Mouse (Mus musculus) brain, embryonic 18.5 days (tissue): ENCODE measurements around the gene Hspbp1.

ENCODE experiments used
- DNase-seq: peaks from one replicate; pipeline ENCODE4 v3.0.0-alpha.2; 2012; ENCODE audit warnings: low read depth, low spot score

Hspbp1 gene

DNA sequence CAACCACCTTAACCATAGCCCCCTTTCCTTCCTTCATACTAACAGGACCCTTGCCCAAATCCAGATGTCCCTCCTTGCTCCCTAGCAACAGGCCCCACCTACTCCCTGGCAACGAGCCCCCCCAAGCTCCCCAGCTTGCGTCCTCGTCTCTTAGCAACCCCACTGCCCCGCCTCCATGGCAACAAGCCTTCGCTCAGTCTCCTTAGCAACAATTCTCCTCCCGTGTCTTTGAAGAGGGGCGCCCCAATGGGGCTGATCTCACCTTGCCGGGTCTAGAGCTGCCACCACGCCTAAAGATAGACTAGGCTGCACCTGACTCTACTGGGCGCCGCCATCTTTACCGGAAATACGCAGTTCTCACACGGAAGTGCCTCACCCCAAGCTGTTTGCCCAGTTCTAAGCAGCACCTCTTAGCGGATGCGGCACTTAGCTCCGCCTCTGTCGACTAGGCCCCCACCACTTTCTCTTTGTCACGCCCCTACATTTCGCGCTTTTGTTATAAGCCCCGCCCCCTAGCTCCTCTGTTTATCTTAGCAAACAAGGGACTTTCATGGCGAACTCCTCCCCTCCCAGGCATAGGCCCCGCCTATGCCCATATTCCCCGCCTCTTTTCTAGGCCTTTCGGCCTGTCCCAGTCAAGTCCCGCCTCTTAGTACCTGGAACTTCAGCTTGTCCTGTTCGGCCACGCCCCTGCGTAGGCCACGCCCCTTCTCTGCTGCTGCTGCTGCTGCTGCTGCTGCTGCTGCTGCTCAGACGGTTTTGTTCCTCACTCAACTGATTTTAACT lies at the start of gene Hspbp1:
Gene Hspbp1, minus strand, starts transcription at position 437 of the 786 bp plus-strand sequence.
- DNase-seq = peak; percentile 89

DNA sequence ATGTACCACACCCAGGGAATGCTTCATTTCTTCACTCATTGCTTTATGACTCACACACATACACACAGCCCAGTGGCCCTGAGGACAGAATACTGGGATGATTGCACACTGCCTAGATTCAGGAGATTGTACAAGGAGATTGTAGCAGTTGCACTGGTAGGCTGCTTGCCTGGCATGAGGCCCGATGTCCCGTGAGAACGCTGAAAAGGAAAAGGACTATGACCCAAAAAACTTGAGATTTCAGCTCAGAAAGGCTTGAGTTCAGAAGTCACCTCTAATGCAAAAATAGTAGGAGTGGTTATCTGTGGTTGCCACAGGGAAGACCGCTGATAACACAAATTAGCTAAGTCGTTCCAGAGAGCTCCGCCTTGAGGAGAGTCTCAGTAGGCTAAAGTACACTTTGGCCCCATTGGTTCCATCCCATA lies 48.1 kb upstream of the Hspbp1 start:
- DNase-seq = no peak

GRCm38 (mm10) chr7:4731090-4731489 lies 46.2 kb upstream of the Hspbp1 start:
- DNase-seq = no peak

DNA sequence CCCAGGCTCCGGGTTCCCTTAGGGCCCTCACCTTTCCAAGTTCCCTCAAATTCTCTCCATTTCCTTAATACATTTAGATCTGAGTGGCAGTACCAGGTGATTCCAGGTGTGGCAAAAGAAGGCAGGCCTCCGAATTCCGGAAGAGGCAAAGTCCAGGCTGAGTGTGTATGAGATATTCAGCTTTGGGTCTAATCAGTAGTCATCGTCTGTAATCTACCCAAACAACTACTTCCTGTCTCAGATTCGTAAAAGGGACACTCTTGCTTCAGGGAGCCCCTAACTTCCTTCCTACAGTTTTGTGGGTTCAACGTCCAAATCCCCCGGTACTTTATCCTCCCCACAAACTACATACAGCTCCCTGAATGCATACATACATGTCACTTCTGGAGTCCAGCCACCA lies 40.3 kb upstream of the Hspbp1 start, which contains the start of gene Tmem150b:
Gene Tmem150b, minus strand, starts transcription at position 81 of the 400 bp plus-strand sequence.
- DNase-seq = no peak

GRCm38 (mm10) chr7:4724359-4724758 lies 39.5 kb upstream of the Hspbp1 start:
- no peak for DNase-seq

- no peak for DNase-seq
Observed at GRCm38 (mm10) chr7:4723508-4723907, 38.6 kb upstream of the Hspbp1 start.

- no peak for DNase-seq
Observed at GRCm38 (mm10) chr7:4719276-4719675, 34.4 kb upstream of the Hspbp1 start.

GRCm38 (mm10) chr7:4716955-4717354 lies 32.1 kb upstream of the Hspbp1 start:
- no peak for DNase-seq

GRCm38 (mm10) chr7:4712594-4712993 lies 27.7 kb upstream of the Hspbp1 start:
- no peak for DNase-seq

- no peak for DNase-seq
Observed at GRCm38 (mm10) chr7:4705098-4705497, 20.2 kb upstream of the Hspbp1 start.

DNA sequence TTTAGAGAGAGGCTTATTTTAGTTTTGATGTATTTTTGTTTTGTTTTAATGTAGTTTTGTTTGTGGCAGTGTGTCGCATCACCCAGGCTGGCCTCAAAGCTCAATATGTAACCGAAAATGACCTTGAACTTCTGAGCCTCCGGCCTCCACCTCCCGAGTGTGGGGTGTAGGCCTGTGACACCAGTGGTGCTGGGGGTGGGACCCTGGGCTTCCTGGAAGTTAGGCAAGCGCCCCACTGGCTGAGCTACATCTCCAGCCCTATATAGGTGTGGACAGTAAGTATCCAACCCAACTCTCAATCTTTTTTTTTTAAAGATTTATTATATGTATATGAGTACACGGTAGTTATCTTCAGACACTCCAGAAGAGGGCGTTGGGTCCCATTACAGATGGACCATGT lies 18.3 kb upstream of the Hspbp1 start:
- DNase-seq = no peak

DNA sequence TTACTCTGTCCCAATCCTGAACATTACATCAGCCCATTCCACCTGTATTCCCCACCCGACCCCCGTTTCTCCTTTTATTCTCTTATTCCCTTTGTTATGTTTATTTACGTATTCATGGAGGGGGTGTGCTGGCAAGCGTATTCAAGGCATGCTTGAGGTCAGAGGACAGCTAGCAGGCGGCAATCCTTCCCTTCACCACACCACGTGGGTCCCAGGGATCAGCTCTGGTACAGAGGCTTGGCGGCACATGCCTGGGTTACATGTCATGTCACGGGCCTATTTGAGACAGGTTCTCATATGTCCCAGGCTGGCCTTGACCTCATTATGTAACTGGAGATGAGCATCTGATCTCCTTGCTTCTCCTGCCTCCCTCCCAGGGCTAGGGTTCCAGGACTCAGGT lies 17.5 kb upstream of the Hspbp1 start:
- DNase-seq = no peak

GRCm38 (mm10) chr7:4693004-4693403 lies 8.1 kb upstream of the Hspbp1 start:
- DNase-seq = no peak

DNA sequence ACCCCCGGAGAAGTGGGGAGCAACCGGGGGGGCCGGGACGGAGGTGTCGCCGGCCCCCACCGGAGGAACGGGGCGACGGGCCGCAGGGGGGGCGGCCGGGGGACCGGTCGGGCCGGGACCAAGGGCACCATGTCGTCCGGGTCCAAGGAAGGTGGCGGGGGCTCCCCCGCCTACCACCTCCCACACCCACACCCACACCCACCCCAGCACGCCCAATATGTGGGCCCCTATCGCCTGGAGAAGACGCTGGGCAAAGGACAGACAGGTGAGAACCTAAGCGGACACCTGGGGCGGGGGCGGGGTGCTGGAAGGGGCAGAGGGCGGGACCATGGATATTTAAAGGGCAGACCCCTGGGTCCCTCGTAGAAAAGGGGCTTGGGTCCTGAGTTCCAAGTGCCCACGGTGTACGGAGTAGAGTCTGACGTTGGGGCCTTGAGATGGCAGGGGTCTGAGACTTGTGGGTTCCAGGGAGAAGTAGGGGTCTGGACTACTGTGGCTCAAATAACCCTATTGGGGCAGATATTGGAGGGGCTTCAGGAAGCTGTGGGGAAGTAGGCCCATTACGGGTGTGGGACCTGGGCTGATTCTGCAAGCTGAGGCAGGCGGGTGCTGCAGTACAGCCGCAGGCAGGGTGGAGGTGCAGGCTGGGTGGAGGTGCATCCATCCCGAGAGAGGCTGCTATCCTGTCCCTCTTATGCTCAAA lies 6.2 kb upstream of the Hspbp1 start:
- DNase-seq = no peak

- peak; percentile 90 for DNase-seq
Observed at GRCm38 (mm10) chr7:4690387-4690786, 5.5 kb upstream of the Hspbp1 start, which contains the start of gene Brsk1. Gene Brsk1, plus strand, starts transcription at chr7:4690604.

DNA sequence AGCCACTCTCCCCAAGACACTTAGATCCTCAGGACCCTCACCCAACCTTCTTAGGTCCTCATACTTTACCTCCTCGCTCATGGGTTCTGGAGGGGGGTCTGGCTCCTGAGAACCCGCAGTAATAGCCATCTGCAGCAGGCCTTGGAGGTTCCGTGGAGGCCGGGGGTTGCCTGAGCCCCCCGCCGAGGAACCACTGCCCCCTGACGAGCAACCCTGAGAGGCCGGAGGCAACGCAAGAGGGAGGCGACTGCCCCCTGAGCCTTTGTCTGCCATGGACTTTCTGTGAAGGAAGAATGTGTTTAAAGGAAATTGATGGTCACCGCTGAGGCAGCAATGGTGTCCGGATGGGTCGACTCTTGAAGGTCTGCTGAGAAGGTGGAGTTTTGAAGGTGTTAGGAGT lies 665 bp downstream of the Hspbp1 start:
- no peak for DNase-seq

DNA sequence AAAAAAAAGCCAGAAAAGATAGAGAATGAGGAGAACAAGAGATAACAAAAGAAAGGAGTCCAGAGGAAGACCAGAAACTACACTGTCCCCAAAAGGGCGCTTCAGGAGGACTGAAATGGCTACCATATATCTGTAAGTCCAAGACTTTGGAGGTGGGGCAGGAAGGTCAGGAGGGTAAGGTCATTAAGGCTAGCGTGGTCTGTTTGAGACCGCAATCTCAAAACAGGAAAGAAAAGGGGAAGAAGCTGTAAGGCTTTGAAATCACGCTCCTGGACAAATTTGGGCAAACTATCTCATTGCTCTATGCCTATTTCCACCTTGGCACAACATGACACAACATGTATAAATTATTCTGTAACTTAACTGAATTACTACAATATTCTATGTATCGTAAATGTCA lies 1.6 kb downstream of the Hspbp1 start:
- DNase-seq = no peak

- DNase-seq = no peak
Observed at GRCm38 (mm10) chr7:4675200-4675599, 9.7 kb downstream of the Hspbp1 start.

- no peak for DNase-seq
Observed at GRCm38 (mm10) chr7:4674114-4674731, 10.6 kb downstream of the Hspbp1 start.

DNA sequence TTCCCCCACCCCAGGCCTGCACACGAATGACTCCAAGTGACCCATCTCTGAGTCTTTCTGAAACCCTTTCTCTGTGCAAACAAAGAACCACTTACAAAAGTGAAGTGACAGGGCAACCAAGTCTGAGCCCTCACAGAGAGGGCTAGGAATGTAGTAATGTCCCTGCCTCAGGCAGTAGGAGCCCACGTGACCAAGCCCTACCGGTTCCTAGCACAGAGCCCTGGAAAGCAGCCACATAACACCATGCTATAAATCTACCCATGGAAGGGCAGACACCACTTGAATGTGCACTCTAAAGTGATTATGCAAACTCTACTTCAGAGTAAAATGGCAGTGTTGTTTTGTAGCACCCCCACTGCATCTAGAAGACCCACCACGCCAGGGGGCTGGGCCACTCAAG lies 12.9 kb downstream of the Hspbp1 start:
- DNase-seq = no peak

DNA sequence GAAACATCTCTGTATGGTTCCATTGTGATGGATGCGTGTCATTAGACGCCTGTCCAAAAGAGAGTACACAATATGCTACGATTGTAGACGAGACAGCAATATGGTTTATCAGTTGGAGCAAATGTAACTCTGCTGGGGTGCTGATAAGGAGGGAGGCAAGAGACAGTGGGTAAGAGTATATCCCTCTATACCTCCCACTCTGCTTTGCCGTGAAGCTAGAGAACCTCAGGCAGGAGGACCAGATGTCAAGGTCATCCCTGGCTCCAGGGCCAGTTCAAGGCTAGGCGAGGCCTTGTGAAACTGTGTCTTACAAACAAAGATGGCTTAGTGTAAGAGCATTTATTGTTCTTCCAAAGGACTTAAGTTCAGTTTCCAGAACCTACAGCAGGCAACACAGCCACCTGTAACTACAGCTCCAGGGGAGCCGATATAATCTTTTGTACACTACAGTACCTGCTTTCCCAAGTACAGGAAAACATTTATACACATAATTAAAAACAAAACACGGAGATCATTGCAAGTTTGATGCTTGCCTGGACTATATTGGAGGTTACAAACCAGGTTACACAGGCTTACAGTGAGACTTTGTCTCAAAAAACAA lies 14.1 kb downstream of the Hspbp1 start:
- no peak for DNase-seq

DNA sequence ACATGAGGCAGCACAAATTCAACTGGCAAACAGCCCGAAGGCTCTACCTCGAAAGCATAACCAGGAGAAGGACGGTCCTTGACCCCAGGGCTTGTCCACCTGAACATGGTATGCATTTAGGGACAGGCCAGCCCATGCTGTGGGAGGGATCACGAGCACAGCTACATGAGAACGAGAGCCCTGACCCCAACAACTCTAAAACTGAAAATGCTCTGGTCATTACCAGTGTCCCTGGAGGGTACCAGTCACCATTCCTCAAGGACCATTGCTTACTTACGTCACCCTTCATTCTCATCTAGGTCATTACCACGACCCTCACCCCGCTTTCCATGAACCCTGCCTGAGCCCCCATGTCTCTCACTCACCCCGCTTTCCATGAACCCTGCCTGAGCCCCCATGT lies 15.7 kb downstream of the Hspbp1 start:
- DNase-seq = no peak
